Mouse (Mus musculus) myocyte (in vitro differentiated cells): Measurements from ENCODE around the gene Angptl8.

ENCODE experiments used
- CEBPB ChIP-seq: IDR thresholded peaks from 2 replicates; pipeline ENCODE4 v1.6.1; 2011; ENCODE audit warnings: mild to moderate bottlenecking, moderate library complexity; ENCODE audit not compliant: poor library complexity, insufficient read depth, severe bottlenecking
- MAX ChIP-seq: IDR thresholded peaks from one replicate; pipeline ENCODE4 v1.6.1; 2011; ENCODE audit warnings: low read depth, mild to moderate bottlenecking, control low read depth
- MYOD1 ChIP-seq, 3 experiments: IDR thresholded peaks; one replicate each; pipeline ENCODE4 v1.6.1; 2011; ENCODE audit warnings: control low read depth in 2 of 3, low read depth in 2 of 3, mild to moderate bottlenecking in 2 of 3, moderate library complexity in 1 of 3; ENCODE audit not compliant: insufficient read length in 2 of 3, control insufficient read depth in 1 of 3
- MYOG ChIP-seq, 3 experiments: IDR thresholded peaks; one replicate each; pipeline ENCODE4 v1.6.1; 2011; ENCODE audit warnings: control low read depth in 2 of 3, low read depth in 2 of 3, mild to moderate bottlenecking in 2 of 3; ENCODE audit not compliant: insufficient read length in 2 of 3, control insufficient read depth in 1 of 3, insufficient read depth in 1 of 3
- POLR2A ChIP-seq: IDR thresholded peaks from one replicate; pipeline ENCODE4 v1.6.1; 2011; ENCODE audit warnings: low read depth, mild to moderate bottlenecking, control low read depth, moderate library complexity; ENCODE audit not compliant: insufficient read length
- POLR2AphosphoS2 ChIP-seq: IDR thresholded peaks from one replicate; pipeline ENCODE4 v1.6.1; 2011; ENCODE audit warnings: low read depth, control low read depth; ENCODE audit not compliant: insufficient read length
- SRF ChIP-seq: IDR thresholded peaks from one replicate; pipeline ENCODE4 v1.6.1; 2011; ENCODE audit warnings: low read depth; ENCODE audit not compliant: control insufficient read depth, insufficient read length
- TCF12 ChIP-seq: IDR thresholded peaks from one replicate; pipeline ENCODE4 v1.6.1; 2011; ENCODE audit warnings: mild to moderate bottlenecking, control low read depth; ENCODE audit not compliant: poor library complexity, insufficient read depth, severe bottlenecking
- TCF3 ChIP-seq: IDR thresholded peaks from one replicate; pipeline ENCODE4 v1.6.1; 2011; ENCODE audit warnings: low read depth, control low read depth; ENCODE audit not compliant: insufficient read length
- USF1 ChIP-seq: IDR thresholded peaks from one replicate; pipeline ENCODE4 v1.6.1; 2011; ENCODE audit warnings: low read depth, mild to moderate bottlenecking, control low read depth, moderate library complexity

DNA sequence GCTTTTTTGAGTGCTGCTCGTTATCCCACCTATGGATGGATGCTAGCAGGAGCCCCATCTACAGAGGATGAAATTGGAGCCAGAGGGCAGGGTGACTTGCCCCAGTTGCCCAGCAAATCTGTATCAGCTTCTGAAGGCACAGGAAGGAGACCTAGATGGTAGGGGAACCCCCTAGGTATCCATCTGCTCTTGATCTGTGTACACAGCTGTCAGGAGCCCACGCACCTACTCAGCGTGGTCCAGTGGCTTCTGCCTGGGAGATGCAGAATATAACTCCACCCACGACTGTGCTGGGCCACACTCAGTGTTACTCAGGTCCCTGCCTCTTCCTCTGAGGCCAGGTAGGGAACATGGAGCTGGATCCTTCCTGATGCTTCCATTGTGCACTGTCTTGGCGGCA lies 18.7 kb downstream of the Angptl8 start:
- TF ChIP-seq POLR2A (no peak), USF1 (no peak), CEBPB (no peak), MYOG (IDR thresholded peaks at IDR 0.05; ENCODE audit: control insufficient read depth in 1 of 3, insufficient read depth in 1 of 3, insufficient read length in 2 of 3, low read depth in 2 of 3) (no peak), TCF12 (no peak), SRF (no peak), POLR2AphosphoS2 (no peak), MAX (no peak), TCF3 (no peak), MYOD1 (IDR thresholded peaks at IDR 0.05; ENCODE audit: control insufficient read depth in 1 of 3, insufficient read length in 2 of 3, low read depth in 2 of 3) (peak in 1 of 3 experiments; percentile 67)
